ENCODE assay signal across 21 mouse cellular contexts in genomic region chr1:132732307-132732706, GRCm38 (mm10). TPM values are rescaled to one million over a fixed set of nuclear protein-coding genes. Genes with fewer than 3 reads are reported as not detected.
DNase-seq lines count a peak whose midpoint lies in the region; ATAC-seq and TF ChIP-seq lines count a peak whose summit lies in the region.
"Had no signal": no experiment of that assay in that cellular context is flagged by ENCODE, and none has a peak within 500 bp of the region (broad histone marks: within the 10 kb centered on the region; RNA-seq: fewer than 3 reads in every experiment).

No protein-coding gene starts in this region.

- H3K9me3 ChIP-seq in hindbrain, embryonic 14.5 days (ENCODE audit: control insufficient read depth, low read length): no peaks in the 10 kb centered on the region
- H3K9me3 ChIP-seq in neural tube, embryonic 13.5 days: no peaks in the 10 kb centered on the region
- H3K9me3 ChIP-seq: forebrain, embryonic 13.5 days had no signal

- 43% methylated on average over 12 of the region's 12 CpGs for WGBS in hindbrain, embryonic 14.5 days
- WGBS in neural tube, embryonic 13.5 days: 43% methylated on average over 12 of the region's 12 CpGs

- H3K9ac ChIP-seq in hindbrain, embryonic 14.5 days: no peak overlapping the region
- no peak overlapping the region; the same call in 1 of the 2 replicates for H3K9ac ChIP-seq in neural tube, embryonic 13.5 days
- H3K9ac ChIP-seq: forebrain, embryonic 13.5 days had no signal

- no peak overlapping the region for H3K4me3 ChIP-seq in layer of hippocampus, adult 2 months
- no peak overlapping the region for H3K4me3 ChIP-seq in hindbrain, embryonic 14.5 days (replicated peaks; ENCODE audit: low read length)
- no peak overlapping the region for H3K4me3 ChIP-seq in neural tube, embryonic 13.5 days
- H3K4me3 ChIP-seq: forebrain, embryonic 13.5 days; gastrocnemius, adult 2 months had no signal

- no peaks in the 10 kb centered on the region for H3K36me3 ChIP-seq in hindbrain, embryonic 14.5 days (replicated peaks; ENCODE audit: control insufficient read depth, insufficient read depth)
- no peaks in the 10 kb centered on the region for H3K36me3 ChIP-seq in neural tube, embryonic 13.5 days

- peak; percentile 51; the same call in 1 of the 2 replicates for ATAC-seq in hindbrain, embryonic 14.5 days (ENCODE audit: low FRiP score)
- no peak for ATAC-seq in neural tube, embryonic 13.5 days (ENCODE audit: low read depth)
- ATAC-seq: activated CD4-positive, CD25-positive, alpha-beta regulatory T cell, adult 4 months; forebrain, embryonic 13.5 days had no signal

- H3K27me3 ChIP-seq in hindbrain, embryonic 14.5 days (ENCODE audit: control insufficient read depth, insufficient read depth, low read length): no peaks in the 10 kb centered on the region
- no peaks in the 10 kb centered on the region for H3K27me3 ChIP-seq in neural tube, embryonic 13.5 days
- H3K27me3 ChIP-seq: forebrain, embryonic 13.5 days had no signal

- peaks cover 79% of the 10 kb centered on the region for H3K4me1 ChIP-seq in hindbrain, embryonic 14.5 days (replicated peaks; ENCODE audit: control insufficient read depth, insufficient read depth, low read length)
- peaks cover 98% of the 10 kb centered on the region for H3K4me1 ChIP-seq in neural tube, embryonic 13.5 days (replicated peaks)

- DNase-seq in layer of hippocampus, adult 2 months (ENCODE audit: low spot score in 2 of 2): no peak
- no peak for DNase-seq in layer of hippocampus, adult 18-20 months (ENCODE audit: low spot score in 2 of 2)
- peak; percentile 68 for DNase-seq in brain, adult 2 months (ENCODE audit: low read depth, low spot score)
- no peak for DNase-seq in hindbrain, embryonic 14.5 days (ENCODE audit: low spot score)
- no peak for DNase-seq in gastrocnemius, postnatal 36 days
- DNase-seq in gastrocnemius, postnatal 25 days: no peak
- DNase-seq in ovary, adult 18-20 months (ENCODE audit: low spot score): no peak
- DNase-seq: adrenal gland, postnatal 14 days; cerebellum, postnatal 14 days; gastrocnemius, adult 2 months; heart, adult 18-20 months; kidney, adult 18-20 months; kidney, postnatal 10 days; lung, adult 18-20 months; thymus, postnatal 25 days had no signal

- no peak overlapping the region for H3K4me2 ChIP-seq in hindbrain, embryonic 14.5 days (replicated peaks)
- no peak overlapping the region for H3K4me2 ChIP-seq in neural tube, embryonic 13.5 days
- H3K4me2 ChIP-seq: forebrain, embryonic 13.5 days had no signal

- no peak for TF ChIP-seq CTCF in layer of hippocampus, adult 2 months (conservative IDR thresholded peaks at IDR 0.05)

- intact Hi-C loops in gastrocnemius, postnatal 36 days (cut with DNase I): no loop called here

- H3K27ac ChIP-seq in layer of hippocampus, adult 2 months: peak overlapping the region; percentile 46; the same call in 1 of the 2 replicates
- H3K27ac ChIP-seq in hindbrain, embryonic 14.5 days: peak overlapping the region; percentile 49
- peak overlapping the region; percentile 61 for H3K27ac ChIP-seq in neural tube, embryonic 13.5 days (replicated peaks)
- H3K27ac ChIP-seq: forebrain, embryonic 13.5 days; gastrocnemius, adult 2 months; stomach, postnatal 0 days had no signal

RNA-seq across cellular contexts. Expression of gene Nfasc, which starts 9.3 kb away (rescaled TPM):
- total RNA-seq in layer of hippocampus, adult 2 months (2021): 100 to 1,000 TPM; 150 to 169 TPM
- 100 to 1,000 TPM; 139 to 143 TPM for total RNA-seq in layer of hippocampus, adult 18-20 months (2021)
- 42.8 and 44.9 TPM in 2 replicates for polyA plus RNA-seq in hindbrain, embryonic 14.5 days (2014; fragmentation: Nextera tagmentation; extraction: Ambion mirVana)
- 38.2 and 44.3 TPM in 2 replicates for polyA plus RNA-seq in neural tube, embryonic 13.5 days (2015; fragmentation: Nextera tagmentation; extraction: Ambion mirVana)
- under 1 TPM; 0.23 to 0.74 TPM for total RNA-seq in gastrocnemius, postnatal 36 days (2021)
- under 1 TPM; 0.43 to 0.46 TPM for total RNA-seq in gastrocnemius, postnatal 25 days (2021)
- total RNA-seq: hematopoietic stem cell, adult 5-6 weeks had no signal
- polyA plus RNA-seq: activated CD4-positive, CD25-positive, alpha-beta regulatory T cell, adult 4 months; Patski had no signal

Comparison
In these comparisons a context has a peak if more than half of its experiments do, and no peak if none do; other contexts are left out.
1. RNA of gene Nfasc, which starts 9.3 kb away (total RNA-seq): 150 to 169 TPM in layer of hippocampus, adult 2 months and 139 to 143 TPM in layer of hippocampus, adult 18-20 months; 0.23 to 0.74 TPM in gastrocnemius, postnatal 36 days and 0.43 to 0.46 TPM in gastrocnemius, postnatal 25 days; every median in the first group is over 10 times any median in the second.
2. Peak in every context shown above with its lines, with median percentiles within 50 percentile points of each other: H3K27ac ChIP-seq.